Mouse (Mus musculus): ENCODE measurements around the gene Gnb5. TPM values are rescaled to one million over a fixed set of nuclear protein-coding genes. Genes with fewer than 3 reads are reported as not detected.
"Not testable (repeated sequence)": the region's sequence is repeated elsewhere in the genome, so short reads cannot be mapped to it uniquely, and the experiment has no call there.

Gnb5 gene
- total RNA-seq, 2 experiments from 2014 or later, result 149 to 158 TPM

DNA sequence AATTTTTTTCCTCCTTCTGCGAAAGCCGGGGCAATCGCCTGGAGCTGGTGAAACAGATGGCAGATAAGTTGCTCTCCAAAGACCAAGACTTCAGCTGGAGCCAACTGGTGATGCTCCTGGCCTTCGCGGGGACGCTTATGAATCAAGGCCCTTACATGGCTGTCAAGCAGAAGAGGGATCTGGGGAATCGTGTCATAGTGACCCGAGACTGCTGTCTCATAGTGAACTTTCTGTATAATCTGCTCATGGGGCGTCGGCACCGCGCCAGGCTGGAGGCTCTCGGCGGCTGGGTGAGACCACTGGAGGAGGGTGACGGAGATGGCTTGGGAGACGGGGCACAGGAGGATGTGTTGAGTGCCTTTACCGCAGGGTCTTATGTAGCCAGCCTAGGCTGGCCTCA lies 42.0 kb downstream of the Gnb5 start:
- no peak for DNase-seq (ENCODE audit: low spot score in 2 of 2)
- intact Hi-C loops (cut with DNase I), result no loop called here

- intact Hi-C loops (cut with DNase I), result no loop called here
Measured at GRCm38 (mm10) chr9:75348641-75349040, 42.6 kb downstream of the Gnb5 start.

DNA sequence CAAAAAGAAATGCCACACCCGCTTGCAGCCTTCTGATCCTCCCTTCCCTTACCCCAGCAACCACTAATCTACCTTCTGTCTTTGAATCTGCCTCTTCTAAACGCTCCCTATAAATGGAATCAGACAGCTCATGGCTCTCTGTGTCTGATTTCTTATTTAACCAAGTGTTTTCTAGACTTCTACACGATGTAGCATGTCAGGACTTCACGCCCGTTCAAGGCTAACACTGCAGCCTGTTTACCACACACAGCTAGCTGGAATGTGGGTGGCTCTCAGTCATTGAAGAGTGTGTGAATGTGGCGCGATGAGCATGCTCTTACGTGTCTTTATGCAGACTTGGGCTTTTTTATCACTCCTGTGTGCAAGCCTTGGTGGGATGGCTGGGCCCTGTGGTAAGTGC lies 47.0 kb downstream of the Gnb5 start:
- intact Hi-C loops (cut with DNase I), result no loop called here
- DNase-seq (ENCODE audit: low spot score in 2 of 2), result no peak

More at GRCm38 (mm10) chr9:75348641-75349040, 42.6 kb downstream of the Gnb5 start:
- DNase-seq (ENCODE audit: low spot score in 2 of 2), result no peak

GRCm38 (mm10) chr9:75355783-75356182 lies 49.7 kb downstream of the Gnb5 start:
- DNase-seq (ENCODE audit: low spot score in 2 of 2), result no peak
- intact Hi-C loops (cut with DNase I), result no loop called here

GRCm38 (mm10) chr9:75357087-75357654 lies 51.1 kb downstream of the Gnb5 start:
- DNase-seq (ENCODE audit: low spot score in 2 of 2), result peak; percentile 34 to 52
- intact Hi-C loops (cut with DNase I), result no loop called here

GRCm38 (mm10) chr9:75361699-75362098 lies 55.6 kb downstream of the Gnb5 start:
- intact Hi-C loops (cut with DNase I), result loop anchor here (2.0 kb wide), 1 partner anchor 79 kb away; the partner anchor contains the start of gene Leo1
- no peak for DNase-seq (ENCODE audit: low spot score in 2 of 2)

DNA sequence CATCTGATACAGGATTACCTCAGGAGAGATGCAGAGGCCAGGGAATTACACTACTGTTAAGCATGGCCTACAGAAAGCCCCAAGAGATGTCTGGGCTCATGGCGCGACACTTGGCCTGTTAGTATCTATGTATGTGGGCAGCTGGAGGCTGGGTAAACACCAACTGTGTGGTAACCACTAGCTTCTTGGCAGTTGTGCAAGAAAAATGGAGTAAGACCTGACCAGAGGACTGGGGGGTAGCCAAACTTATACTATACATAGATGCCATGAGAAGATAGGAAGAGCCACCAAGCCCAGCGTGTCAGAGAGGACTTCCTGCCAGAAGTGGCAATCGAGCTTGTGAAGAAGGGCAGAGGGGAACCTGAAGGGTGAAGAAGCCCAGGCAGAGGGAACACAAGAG lies 56.1 kb downstream of the Gnb5 start:
- DNase-seq (ENCODE audit: low spot score in 2 of 2), result no peak
- intact Hi-C loops (cut with DNase I), result no loop called here

DNA sequence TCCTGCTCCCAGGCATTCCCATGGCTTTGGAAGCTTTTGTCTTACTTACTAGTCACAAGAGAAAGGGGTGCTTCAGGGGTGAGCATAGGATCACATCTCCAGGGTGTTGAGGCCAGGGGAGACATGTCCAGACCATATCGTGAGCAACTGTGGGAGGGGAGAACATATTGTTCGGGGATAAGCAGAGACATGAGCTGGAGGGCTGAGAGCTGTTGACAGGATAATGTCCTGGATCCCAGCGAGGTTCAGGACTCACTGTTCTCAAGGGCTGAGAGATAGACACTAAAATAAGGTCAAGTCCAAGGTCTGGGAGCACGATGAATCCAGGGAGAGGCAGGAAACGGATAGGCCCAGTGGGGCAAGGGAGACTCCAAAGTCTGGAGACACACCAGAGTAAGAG lies 56.9 kb downstream of the Gnb5 start:
- DNase-seq (ENCODE audit: low spot score in 2 of 2), result no peak
- intact Hi-C loops (cut with DNase I), result no loop called here

DNA sequence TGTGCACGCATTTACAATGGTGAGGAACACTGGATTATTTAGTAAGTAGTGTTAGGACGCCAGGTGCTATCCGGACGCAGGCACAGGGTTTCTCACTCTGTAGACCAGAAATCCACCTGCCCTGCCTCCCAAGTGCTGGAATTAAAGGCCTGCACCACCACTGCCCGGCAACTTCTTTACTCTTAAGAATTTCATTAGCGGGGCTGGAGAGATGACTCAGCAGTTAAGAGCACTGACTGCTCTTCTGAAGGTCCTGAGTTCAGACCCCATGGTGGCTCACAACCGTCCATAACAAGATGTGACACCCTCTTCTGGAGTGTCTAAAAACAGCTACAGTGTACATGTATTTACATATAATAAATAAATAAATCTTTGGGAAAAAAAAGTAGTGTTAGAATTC lies 57.6 kb downstream of the Gnb5 start:
- DNase-seq (ENCODE audit: low spot score in 2 of 2); intact Hi-C loops (cut with DNase I): not testable (repeated sequence)

- intact Hi-C loops (cut with DNase I), result no loop called here
- no peak for DNase-seq (ENCODE audit: low spot score in 2 of 2)
Measured at GRCm38 (mm10) chr9:75365195-75365594, 59.1 kb downstream of the Gnb5 start.

DNA sequence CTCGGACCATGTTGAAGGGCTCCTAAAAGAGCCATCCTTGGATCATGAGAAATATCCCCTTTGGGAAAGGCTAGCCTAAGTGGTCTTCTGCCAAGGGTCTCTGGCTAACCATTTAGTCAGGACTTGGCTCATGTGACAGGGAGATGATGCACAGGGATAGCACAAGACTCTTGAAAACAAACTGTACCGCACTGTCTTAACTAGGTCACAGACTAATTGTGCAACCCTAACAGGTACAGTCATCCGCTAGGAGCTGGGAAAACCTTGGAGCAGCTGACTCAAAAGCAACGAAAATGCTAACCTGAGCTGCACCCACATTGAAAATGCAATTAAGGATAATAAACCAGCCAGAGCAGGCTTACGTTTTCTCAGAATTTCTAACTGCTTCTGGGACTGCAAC lies 60.1 kb downstream of the Gnb5 start:
- intact Hi-C loops (cut with DNase I), result no loop called here
- DNase-seq (ENCODE audit: low spot score in 2 of 2), result no peak

GRCm38 (mm10) chr9:75368779-75369178 lies 62.7 kb downstream of the Gnb5 start:
- intact Hi-C loops (cut with DNase I), result no loop called here
- no peak for DNase-seq (ENCODE audit: low spot score in 2 of 2)

GRCm38 (mm10) chr9:75375606-75376005 lies 69.5 kb downstream of the Gnb5 start:
- DNase-seq (ENCODE audit: low spot score in 2 of 2), result no peak
- intact Hi-C loops (cut with DNase I), result no loop called here

- DNase-seq (ENCODE audit: low spot score in 2 of 2), result no peak
- intact Hi-C loops (cut with DNase I), result no loop called here
Measured at GRCm38 (mm10) chr9:75376428-75376827, 70.3 kb downstream of the Gnb5 start.

GRCm38 (mm10) chr9:75378774-75379173 lies 72.7 kb downstream of the Gnb5 start:
- intact Hi-C loops (cut with DNase I), result no loop called here
- no peak for DNase-seq (ENCODE audit: low spot score in 2 of 2)

GRCm38 (mm10) chr9:75382825-75383224 lies 76.7 kb downstream of the Gnb5 start:
- intact Hi-C loops (cut with DNase I), result no loop called here
- DNase-seq (ENCODE audit: low spot score in 2 of 2), result no peak

DNA sequence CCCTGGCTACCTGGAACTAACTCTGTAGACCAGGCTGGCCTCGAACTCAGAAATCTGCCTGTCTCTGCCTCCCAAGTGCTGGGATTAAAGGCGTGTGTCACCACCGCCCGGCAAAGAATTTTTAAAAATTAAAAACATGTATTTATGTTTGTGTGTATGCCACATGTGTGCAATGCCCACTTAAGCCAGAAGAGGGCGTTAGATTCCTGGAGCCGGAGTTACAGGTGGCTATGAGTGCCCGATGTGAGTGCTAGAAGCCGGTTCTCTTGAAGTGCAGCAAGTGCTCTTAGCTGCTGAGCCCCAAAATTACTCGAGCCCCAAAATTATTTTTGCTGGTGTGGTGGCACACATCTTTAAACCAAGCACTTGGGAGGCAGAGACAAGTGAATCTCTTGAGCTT lies 77.7 kb downstream of the Gnb5 start:
- DNase-seq (ENCODE audit: low spot score in 2 of 2), result no peak
- intact Hi-C loops (cut with DNase I), result no loop called here

DNA sequence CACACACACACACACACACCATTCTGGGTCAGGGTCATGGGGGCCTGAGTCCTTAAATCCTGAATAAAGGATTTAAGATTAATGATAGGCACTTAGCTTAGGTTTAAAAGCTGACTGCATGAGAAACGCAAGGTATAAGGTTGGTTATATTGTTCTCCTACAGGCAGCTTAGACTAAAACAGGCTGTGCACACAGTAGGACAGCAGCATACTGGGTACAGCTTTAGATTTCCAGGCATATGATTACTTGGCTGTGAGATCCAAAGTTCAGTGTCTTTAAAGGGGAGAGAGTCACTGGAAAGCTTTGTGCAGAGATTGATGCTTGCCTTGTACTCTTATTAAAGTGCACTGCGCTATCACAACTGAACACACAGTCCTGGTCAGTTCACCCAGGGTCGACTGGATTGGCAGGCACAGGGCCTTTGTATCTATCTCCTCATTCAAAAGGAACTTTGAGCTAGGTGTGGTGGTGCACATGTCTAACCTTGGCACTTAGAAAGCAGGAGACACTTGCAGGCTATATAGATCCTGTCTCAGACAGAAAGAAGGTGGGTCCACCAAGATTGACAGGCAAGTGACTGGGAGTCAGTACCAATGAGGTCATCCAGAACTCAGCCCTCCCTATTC lies 78.4 kb downstream of the Gnb5 start:
- no peak for DNase-seq (ENCODE audit: low spot score in 2 of 2)
- intact Hi-C loops (cut with DNase I), result no loop called here

GRCm38 (mm10) chr9:75385218-75385974 lies 79.3 kb downstream of the Gnb5 start:
- DNase-seq (ENCODE audit: low spot score in 2 of 2), result no peak
- intact Hi-C loops (cut with DNase I), result no loop called here

- intact Hi-C loops (cut with DNase I), result no loop called here
- DNase-seq (ENCODE audit: low spot score in 2 of 2), result no peak
Measured at GRCm38 (mm10) chr9:75393251-75393650, 87.2 kb downstream of the Gnb5 start.

All from left cerebral cortex, postnatal 36 days (tissue).